Mouse (Mus musculus) heart, adult 9 months (tissue): ENCODE data around the gene Grxcr1.
A peak's percentile ranks its signal among the peaks of the same experiment; 100 is the strongest.

Experiments used
- DNase-seq, 2 experiments: peaks; one replicate each; pipeline ENCODE4 v3.0.0; 2022; ENCODE audit warnings: low spot score in 2 of 2

The Grxcr1 gene

DNA sequence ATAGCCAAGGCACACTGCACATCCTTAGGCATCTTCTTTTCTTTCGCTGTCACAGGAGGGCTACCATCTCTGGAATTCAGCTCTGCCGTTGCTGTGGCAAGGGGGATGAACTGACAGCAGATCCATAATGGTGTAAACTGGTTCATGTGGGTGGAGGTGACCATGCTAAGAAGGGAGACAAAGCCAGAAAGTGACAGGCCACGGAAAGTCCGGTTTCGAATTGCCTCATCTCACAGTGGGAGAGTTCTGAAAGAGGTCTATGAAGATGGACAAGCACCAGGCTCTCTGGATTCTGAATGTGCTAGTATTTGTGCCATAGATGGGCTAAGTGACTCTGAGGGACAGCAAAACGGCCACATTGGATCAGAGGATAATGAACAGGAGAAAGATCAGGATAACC lies at the start of gene Grxcr1:
Gene Grxcr1, plus strand, starts transcription at position 92 of the 400 bp plus-strand sequence.
- no peak for DNase-seq

DNA sequence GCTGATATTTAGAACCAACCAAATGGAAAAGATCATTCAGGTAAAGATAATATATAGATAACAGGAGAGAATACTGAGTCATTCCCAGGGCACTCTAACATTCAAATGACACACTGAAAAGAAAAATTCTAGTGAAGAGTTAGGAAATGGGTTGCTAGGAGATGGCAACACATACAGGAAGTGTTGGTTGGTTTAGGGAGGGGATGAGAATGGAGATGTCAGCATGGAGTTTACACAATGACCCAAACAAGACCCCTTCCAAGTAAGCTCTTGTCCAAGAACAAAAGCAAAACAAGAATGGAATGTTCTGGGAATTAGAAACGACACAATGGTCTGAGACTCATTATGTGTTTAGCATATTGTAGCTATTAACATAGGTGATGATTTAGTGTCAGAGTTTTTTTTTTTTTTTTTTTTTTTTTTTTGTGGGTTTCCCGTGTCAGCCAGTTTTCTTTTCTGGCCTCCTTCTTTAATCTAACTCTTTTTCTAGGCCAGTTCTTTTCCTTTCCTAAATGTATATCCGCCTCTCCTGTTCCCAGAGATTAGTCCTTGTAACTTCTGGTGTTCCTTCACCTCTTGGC lies 49.6 kb upstream of the Grxcr1 start:
- no peak for DNase-seq

- DNase-seq = no peak
These were observed 41.2 kb upstream of the Grxcr1 start for GRCm38 (mm10) chr5:67990426-67990825.

GRCm38 (mm10) chr5:68002611-68003010 lies 29.0 kb upstream of the Grxcr1 start:
- no peak for DNase-seq

GRCm38 (mm10) chr5:68003904-68004303 lies 27.7 kb upstream of the Grxcr1 start:
- no peak for DNase-seq

DNA sequence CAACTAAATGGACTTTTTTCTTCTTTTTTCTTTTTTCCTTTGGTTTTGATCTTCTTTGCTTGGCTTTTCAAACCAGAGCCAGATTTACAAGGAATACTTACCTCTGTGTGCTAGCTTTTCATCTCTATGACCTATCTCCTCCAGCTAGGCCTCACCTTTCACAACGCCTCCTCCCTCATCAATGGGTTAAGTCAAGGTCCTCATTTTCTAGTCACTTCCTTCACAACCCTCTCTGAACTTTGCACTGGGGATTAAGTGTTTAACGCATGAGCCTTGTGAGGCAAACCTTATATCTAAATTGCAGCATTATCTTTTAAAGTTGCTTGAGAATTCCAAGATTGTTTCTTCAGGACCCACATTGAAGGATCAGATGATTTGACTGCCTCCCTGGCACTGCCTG lies 27.2 kb upstream of the Grxcr1 start:
- DNase-seq = no peak

- DNase-seq = no peak
These were observed 24.6 kb upstream of the Grxcr1 start for GRCm38 (mm10) chr5:68007074-68007473.

DNA sequence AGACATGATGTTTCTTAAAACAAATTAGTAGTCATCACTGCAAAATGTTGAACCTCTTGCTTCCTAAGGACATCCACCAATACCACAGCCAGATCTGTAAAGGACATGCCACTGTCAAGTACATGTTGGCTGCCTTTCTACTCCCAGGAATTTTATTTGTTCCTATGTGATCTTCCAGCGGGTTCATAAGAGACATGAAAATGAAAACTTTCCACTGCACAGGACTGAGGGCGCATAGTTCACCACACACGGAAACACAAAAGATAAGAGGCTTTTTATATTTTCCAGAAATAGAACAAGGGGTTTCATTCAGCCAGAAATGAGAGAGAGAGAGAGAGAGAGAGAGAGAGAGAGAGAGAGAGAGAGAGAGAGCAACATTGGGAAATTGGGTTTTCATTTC lies 20.1 kb upstream of the Grxcr1 start:
- DNase-seq = peak in 1 of 2 experiments; percentile 12

DNA sequence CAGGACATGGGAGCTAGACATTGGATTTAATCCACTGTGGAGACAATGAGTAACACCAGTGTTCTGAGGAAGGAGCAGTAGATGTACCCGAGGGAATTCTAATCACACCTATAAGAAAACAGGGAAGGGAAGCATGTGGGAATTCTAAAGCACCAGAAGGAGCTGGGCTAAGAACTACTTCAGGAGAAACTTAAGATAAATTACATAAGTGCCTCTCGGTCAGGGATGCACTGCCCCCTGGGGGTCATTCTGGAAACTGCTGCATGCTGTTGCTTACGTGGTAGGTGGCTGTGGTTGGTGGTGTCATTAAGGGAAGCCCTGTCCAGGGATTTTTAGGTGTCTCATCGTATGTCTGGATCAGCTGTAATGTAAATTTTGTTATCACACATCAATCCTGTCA lies 19.0 kb upstream of the Grxcr1 start:
- DNase-seq = peak; percentile 68 to 81

- no peak for DNase-seq
These were observed 10.8 kb upstream of the Grxcr1 start for GRCm38 (mm10) chr5:68020870-68021269.

DNA sequence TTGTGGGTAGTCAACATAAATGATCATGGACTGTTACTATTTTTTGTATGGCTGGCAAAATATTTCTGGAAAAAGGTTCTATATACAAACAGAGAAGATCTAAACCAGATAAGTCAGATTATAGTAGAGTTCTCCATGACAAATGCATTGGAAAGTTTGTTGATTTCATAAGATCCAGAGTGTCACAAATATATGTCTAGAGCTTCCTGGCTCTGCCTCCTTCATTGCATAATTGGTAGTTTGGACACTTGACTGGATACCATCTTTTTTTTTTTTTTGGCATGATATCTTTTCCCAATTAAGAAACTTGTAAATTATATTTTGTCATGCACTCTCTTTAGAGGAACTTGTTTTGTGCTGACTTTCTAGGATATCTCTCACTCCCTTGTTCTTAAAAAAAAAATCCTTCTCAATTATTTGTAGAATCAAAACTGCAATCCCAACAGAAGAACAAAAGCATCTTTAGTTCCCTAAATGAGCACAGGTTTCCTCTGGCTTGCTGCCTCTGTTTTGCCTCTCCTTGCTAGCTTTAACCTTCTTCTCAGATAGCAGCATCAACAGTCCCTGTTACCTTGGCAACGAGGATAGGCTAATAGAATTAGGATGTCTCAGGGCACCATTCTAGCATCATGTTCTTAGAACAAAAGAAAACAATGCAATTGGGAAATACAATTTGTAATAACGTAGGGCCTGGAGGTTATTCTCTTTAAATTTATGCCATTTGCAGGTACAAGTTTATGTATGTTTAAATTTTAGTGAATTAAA lies 4.8 kb upstream of the Grxcr1 start:
- DNase-seq = no peak

DNA sequence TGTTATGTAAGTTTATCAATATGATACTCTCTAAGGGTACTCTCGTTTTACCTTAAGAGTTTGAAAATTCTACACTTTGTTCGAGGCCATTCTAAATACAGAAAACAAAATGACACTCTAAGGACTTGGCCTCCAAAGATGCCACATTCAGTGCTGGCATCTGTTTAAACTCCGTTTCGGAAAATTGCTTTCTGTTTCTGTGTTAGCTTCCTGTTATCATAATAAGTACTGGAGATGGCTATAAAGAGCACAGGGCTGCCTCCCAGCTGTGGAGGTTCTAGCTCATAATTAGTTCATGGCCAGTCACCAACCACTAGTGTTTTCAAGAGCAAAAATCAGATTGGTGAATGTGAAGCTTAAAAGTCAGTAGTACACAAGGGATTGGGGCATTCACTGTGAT lies 4.2 kb upstream of the Grxcr1 start:
- no peak for DNase-seq

DNA sequence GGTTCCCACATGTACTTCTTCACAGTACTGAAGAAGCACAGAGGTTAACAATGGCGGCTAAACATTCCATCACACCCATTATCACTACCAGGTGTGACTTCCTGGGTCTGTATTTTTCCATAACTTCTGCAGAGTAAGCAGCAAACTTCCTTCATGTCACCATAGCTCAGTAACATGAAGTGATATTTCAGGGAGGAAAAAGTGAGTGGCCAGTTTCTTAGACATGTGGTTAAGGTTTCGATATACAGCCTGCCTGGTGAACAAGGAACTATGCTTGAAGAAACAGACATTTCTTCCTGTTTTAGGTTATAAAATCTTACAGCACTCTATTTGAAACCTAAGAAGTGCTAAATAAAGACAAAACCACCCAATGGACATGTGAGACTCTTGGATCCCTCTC lies 1.7 kb downstream of the Grxcr1 start:
- DNase-seq = no peak

GRCm38 (mm10) chr5:68039077-68039476 lies 7.4 kb downstream of the Grxcr1 start:
- DNase-seq = no peak

- no peak for DNase-seq
These were observed 11.7 kb downstream of the Grxcr1 start for GRCm38 (mm10) chr5:68043339-68043738.

- peak; percentile 0 to 1 for DNase-seq
These were observed 17.1 kb downstream of the Grxcr1 start for GRCm38 (mm10) chr5:68048783-68049182.

- DNase-seq = no peak
These were observed 17.9 kb downstream of the Grxcr1 start for GRCm38 (mm10) chr5:68049536-68049935.

- DNase-seq = no peak
These were observed 19.5 kb downstream of the Grxcr1 start for GRCm38 (mm10) chr5:68051101-68051500.

GRCm38 (mm10) chr5:68057574-68057973 lies 25.9 kb downstream of the Grxcr1 start:
- DNase-seq = no peak

DNA sequence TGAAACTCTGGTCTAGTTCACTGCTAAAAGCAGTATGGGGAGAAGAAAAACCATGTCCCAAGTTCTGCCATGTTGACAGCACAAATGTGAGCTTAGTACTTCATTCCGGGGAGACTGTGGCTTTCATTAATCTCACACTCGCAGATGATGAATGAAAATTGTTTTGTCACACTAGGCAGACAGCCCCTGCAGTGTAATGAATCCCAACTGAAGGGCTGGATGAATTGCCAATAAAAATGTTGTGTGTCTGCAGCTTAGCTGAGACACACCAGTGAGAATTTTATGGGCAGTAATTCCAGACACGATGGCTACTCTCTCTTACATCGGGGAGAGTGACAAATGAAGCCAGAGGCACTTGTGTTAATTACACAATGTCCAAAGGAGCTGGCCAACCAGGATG lies 37.1 kb downstream of the Grxcr1 start:
- DNase-seq = no peak

DNA sequence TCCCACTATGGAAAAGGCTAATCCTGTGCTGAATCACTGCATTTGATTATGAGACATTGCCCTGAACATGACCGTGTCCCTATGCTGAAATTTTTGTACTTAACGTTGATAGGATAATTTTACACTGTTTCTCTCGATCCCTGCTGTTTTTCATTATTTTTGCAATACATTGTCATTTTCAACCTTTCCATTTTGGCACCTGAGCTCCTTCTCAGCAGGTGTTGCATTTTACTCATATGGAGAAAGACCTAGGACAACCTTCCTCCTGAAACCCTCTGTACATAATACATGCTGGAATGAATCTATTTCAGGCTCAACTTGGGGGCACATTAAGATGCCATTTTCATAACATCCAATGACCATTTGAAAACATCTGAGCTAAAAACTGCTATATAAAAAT lies 38.7 kb downstream of the Grxcr1 start:
- no peak for DNase-seq

GRCm38 (mm10) chr5:68071857-68072256 lies 40.2 kb downstream of the Grxcr1 start:
- no peak for DNase-seq

DNA sequence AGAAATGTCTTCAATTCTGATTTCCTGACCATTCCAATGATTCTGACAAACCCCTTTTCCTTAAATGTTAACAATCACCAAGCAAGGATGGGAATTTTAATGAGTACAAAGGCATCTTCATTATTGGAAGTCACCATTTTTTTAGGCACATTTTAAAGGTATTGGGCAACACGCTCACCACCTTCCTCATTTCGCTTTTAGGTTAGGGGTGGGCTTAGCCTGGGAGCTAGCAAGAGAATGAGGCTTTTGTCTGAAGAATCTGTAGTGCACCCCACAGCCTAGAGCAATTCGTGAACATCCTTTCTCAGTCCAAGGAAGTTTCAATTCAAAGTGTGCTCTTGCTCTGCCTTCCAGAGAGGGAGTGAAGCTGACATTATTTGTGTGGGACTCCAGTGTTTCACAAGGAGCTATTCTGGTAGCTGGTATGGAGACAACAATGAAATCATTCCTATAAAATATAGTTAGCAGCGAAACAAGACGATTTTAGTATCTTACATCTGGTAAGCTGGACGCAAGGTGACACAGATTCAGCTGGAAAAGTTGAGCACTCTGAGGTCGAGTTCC lies 55.0 kb downstream of the Grxcr1 start:
- peak in 1 of 2 experiments; percentile 3 for DNase-seq
